Mouse (Mus musculus) kidney, postnatal 14 days (tissue): Measurements from ENCODE around the gene Acadsb.
"Not testable (repeated sequence)": the region's sequence is repeated elsewhere in the genome, so short reads cannot be mapped to it uniquely, and the experiment has no call there.

ENCODE experiments used
- DNase-seq: peaks from one replicate; pipeline ENCODE4 v3.0.0; 2022; ENCODE audit warnings: mixed read lengths

The Acadsb gene

DNA sequence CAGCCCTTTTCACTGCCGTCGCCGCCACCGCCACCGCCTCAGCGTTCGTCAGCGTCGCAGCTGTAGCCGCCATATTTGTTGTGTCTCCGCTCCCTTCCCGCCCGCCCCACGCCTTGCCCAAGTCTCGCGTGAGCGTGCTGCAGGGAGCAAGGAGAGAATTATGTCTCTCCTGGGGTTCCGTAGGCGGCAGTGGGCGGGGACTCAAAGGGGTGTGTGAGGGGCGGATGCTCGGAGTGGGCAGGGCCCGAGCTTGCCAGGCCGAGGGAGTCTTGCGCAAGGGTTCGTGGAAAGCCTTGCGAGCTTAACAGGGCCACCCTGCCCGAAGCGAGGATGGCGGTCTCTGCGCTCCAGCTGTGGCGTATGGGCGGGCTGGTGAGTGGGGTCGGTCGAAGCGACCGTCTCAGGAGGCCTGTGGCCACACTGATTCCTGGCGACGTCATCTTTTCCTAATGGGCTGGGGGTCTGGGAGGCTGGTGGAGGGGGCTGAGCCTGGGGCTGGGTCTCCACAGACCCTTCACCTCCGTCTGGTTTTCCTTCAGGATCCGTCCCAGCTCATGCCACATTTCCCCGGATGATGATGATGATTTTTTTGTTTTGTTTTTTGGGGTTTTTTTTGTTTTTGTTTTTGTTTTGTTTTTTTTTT is at the start of gene Acadsb, which contains the start of gene Ikzf5:
TSS of gene Acadsb (plus strand) at position 186 of the 643 bp plus-strand sequence.
TSS of gene Ikzf5 (minus strand) at position 106 of the 643 bp plus-strand sequence.
- DNase-seq = peak; percentile 99

GRCm38 (mm10) chr7:131362269-131362614 is 48.2 kb upstream of the Acadsb start:
- no peak for DNase-seq

DNA sequence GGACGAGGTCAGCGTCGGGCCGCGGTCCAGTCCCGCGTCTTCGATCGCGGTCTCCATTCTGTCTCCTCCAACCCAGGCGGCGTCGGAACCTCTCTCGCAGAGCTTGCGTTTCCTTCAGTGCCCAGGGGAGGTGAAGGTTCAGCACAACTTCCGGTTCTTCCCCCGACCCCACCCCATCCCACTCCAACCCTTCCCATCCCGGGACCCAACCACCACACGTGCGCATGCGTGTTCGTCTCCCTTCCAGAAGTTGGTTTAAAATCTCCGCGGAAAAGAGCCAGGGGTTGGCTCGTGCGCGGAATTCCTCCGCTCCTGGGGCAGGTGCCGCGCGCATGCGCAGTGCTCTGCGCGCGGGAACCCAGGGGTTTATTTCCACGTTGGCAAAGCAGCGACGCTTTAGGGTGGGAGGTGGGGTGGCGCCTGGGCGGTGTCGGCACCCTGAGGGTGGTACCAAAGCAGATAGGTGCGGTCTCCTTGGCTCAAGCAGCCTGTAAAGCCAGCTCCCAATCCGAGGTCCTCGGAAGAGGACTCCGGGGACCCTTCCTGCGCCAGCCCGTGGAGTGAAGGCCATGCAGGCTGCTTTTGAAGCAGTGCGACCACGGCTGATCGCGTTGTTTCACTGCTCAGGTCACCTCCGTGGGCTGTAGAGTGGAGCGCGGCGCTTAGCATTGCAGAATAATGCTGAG is 47.6 kb upstream of the Acadsb start, which contains the start of gene 2310057M21Rik:
TSS of gene 2310057M21Rik (minus strand) at position 145 of the 686 bp plus-strand sequence.
- DNase-seq = peak; percentile 97

- DNase-seq = no peak
These were observed 46.3 kb upstream of the Acadsb start for GRCm38 (mm10) chr7:131364131-131364530.

DNA sequence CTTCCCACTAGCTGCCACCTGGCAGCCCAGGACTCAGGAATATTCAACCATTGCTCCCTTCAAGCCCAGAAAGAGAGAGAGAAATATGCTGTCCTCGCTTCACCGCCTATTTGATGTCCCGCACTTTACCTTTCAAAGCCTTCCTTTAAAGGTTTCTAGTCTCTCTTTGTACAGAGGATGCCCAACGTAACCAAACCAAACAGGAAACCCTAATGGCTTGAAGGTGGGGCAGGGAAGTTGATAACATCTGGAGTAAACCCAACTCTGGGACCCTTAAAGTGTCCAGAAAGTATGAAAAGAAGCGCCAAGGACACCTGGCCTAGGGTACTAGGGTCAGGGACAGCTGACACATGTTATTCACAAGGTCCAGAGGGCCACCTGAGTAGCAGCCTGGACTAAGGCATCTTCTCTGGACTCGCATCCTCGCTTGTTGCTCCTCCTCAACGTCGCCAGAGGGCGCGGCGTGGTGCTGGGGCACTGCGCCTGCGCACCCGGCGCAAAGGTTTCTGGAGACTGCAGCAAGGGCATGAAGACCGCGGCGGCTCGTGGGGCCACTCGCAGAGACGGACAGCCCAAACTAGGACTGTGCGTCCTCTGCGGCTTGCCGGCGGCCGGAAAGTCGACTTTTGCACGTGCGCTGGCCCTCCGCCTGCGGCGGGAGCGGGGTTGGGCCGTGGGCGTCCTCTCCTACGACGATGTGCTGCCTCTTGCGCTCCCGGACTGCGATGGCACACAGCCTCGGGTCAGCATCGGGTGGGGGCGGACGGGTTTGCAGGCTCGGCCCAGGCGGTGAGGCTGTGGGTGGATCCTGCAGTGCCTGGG is 39.5 kb upstream of the Acadsb start, which contains the start of gene Pstk:
TSS of gene Pstk (plus strand) at position 494 of the 822 bp plus-strand sequence.
- DNase-seq = peak; percentile 94

- no peak for DNase-seq
These were observed 38.9 kb upstream of the Acadsb start for GRCm38 (mm10) chr7:131371470-131371860.

DNA sequence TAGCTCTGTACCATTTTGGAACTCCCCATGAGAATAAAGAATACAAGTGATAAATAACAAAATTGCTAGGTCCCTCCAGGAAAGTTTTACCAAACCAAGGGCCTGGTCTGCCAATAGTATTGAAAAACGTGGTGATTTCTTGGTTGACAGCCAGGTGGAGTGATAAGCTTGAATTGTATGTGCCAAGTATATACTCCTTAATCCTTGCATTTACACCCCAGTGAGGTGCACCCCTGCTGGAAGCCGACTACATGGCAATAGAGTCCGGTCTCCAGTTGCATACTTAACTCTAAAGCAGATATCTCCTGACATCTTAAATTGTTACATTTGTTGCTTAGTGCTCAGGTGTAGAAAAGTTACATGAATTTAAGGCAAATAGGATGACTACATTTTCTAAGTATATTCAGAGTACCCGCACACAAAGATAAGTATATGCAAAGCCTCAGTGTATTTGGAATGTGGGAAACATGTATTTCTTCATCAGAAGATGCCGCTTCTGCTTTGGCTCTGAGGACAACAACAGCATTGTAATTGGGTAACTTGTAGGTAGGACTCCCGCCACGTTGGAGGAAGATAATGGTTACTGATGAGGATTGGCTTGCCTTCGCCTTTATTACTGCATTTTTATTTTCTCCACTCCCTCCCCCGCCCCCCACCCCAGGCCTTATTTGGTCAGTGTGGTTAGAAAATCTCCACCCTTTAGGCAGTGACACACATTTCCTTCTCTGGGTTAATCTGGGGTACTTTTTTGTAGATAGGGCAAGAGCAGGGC is 38.3 kb upstream of the Acadsb start:
- DNase-seq = no peak

DNA sequence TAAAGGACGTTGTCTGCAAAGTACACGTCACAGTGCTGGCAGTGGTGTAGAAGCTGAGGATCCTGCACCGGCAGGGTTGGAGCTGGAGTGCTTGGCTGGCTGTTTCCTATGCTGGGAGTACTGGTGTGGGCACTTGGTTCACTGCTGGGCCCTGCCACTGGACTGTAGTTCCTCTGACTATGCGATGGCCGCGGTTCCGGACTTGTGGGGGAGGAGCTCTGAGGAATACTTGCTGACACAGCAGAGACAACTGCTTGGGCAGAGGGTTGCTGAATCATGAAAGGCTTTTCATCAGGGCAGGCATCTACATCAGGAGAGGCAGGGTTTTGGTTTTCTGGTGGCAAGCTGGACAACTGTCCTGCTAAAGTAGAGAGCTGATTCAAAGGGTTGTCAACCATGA is 18.6 kb upstream of the Acadsb start:
- not testable (repeated sequence) for DNase-seq

- DNase-seq = peak; percentile 22
These were observed 947 bp upstream of the Acadsb start for GRCm38 (mm10) chr7:131409321-131409987.

DNA sequence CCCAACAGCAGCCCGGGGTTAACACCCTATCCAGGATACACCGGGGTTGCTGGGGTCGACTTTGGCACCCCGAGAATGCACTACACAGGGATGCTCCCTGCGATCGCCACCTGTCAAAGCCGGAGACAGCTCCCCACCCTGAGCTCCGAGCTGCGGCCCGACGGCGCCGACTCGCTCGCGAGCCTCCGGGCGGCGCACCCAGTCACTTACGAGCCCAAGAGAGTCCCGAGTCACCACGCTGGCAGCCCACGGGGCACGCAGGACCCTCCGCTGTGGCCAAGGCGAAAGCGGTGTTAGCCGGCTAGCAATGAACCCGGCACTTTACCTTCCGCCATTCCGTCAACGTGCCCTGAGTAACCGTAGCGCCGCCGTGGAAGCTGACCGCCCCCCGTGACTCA is 414 bp upstream of the Acadsb start:
- DNase-seq = no peak

GRCm38 (mm10) chr7:131411221-131411940 is 980 bp downstream of the Acadsb start:
- DNase-seq = peak; percentile 52

DNA sequence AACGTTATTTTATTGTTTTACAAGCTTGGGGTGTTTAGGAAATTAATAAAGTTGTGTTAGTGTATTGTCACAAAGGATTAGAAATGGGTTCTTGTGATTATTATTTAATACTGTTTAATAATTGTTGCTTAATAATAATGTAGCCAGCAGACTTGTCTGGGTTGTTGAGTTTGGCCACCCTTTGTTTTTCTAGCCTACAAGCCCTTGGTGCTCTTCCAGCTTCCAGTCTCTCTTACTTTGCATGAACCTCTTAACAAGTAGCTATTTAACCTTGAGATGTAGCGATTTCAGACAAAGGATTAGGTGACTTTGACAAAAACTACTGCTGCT is 1.5 kb downstream of the Acadsb start:
- no peak for DNase-seq

DNA sequence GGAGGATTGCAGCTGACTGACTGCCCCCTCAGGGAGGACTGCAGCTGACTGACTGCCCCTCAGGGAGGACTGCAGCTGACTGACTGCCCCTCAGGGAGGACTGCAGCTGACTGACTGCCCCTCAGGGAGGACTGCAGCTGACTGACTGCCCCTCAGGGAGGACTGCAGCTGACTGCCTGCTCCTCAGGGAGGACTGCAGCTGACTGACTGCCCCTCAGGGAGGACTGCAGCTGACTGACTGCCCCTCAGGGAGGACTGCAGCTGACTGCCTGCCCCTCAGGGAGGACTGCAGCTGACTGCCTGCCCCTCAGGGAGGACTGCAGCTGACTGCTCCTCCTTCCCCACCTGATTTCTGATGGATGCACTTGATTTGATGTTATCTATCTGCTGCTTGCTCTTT is 6.3 kb downstream of the Acadsb start:
- DNase-seq = not testable (repeated sequence)

GRCm38 (mm10) chr7:131417605-131418004 is 7.2 kb downstream of the Acadsb start:
- no peak for DNase-seq

DNA sequence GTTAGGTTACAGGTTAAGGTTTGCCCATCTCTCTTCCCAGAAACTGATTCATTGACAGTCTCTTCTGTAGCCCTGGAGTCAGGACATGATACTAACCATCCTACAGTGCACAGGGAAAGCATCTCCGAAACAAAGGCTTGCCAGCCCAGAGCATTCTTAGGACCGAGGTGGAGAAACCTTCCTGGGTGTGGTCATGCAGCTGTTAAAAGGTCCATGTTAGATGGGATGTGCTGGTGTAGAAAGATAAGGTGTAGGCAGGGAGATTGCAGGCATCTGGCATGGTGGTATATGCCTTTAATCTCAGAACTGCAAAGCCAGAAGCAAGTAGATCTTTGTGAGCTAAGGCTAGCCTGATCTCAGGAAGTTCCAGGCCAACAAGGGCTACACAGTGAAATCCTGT is 14.5 kb downstream of the Acadsb start:
- no peak for DNase-seq

- DNase-seq = no peak
These were observed 16.9 kb downstream of the Acadsb start for GRCm38 (mm10) chr7:131427331-131427730.

- peak; percentile 37 for DNase-seq
These were observed 21.8 kb downstream of the Acadsb start for GRCm38 (mm10) chr7:131432244-131432643.

DNA sequence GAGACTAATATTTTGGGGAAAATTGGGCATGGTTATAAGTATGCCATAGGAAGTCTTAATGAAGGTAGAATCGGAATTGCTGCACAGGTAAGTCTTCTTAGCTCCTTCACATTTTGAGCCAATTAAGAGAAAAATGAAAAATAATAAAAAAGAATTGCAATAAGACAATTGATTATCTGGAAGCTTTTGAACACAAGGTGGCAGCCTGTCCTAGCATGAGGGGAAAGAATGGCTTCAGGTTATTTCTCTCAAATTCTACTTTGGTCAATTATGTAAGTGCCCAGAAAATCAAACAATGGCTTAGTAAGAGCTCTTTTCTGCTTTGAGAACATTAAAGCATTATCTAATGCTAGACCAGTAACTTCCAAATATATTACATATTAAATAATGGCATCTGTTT is 23.9 kb downstream of the Acadsb start:
- DNase-seq = no peak

DNA sequence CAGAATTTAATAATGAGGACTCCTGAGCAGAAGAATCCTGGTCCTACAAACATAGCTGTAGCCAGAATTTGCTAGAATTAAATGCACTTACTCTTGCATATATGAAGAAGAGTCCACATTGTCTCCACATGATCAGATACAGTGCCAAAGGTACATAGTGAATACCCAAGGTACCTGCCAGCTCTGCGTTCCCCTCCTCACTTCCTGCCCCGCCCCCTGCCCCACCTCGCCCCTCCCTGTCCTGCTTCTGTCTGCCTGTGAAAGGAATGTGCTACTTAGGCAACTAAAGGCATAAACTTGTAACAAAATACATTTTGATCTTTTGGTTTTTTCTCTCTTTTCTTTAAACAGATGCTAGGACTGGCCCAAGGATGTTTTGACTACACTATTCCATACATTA is 26.6 kb downstream of the Acadsb start:
- no peak for DNase-seq

DNA sequence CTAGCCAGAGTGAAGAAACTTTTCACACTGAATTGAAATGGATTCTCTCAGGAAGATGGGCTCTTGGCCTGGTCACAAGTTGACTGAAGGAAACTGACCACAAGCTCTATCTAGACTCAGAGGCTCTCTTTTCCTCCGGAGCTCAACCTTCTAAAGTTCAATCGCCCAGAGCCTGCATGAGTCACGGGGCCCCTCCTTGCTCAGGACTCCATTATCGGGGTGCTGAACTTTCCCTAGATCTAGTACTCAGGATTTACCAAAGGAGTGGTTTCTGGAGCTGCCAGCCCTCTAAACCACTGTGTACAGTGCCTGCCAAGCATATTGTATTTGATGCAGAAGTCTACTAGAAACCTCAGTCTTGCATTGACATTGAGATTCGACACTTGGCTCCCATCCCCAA is 46.3 kb downstream of the Acadsb start:
- DNase-seq = no peak

DNA sequence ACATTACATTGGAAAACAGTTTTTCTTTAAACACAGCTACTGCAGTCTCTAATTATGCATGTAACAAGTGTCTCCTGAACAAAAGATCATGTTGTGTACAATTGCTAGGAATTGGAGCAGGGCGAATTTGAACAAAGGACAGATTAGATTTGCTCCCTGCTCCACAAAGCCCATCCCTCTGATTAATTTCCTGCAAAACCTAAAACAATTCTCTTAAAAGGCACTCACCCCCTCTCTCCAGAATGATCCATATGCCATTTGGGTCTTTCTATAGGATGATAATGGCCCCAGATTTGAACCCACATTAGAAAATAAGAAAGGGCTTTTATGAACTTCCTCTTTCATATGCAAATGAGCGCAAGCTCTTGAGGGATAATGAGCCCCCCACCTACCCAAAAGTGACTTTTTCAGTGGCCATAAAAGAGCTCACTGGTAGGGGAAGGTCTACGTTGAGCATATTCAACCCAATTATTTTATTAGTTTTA is 54.8 kb downstream of the Acadsb start:
- no peak for DNase-seq
